Mouse (Mus musculus): ENCODE measurements at regions not wholly inside any gene's neighbourhood (a gene's known extent, or its start where the extent isn't known, plus 50 kb on each side); places are given as distances from the start of the nearest gene placed in this dataset.

DNA sequence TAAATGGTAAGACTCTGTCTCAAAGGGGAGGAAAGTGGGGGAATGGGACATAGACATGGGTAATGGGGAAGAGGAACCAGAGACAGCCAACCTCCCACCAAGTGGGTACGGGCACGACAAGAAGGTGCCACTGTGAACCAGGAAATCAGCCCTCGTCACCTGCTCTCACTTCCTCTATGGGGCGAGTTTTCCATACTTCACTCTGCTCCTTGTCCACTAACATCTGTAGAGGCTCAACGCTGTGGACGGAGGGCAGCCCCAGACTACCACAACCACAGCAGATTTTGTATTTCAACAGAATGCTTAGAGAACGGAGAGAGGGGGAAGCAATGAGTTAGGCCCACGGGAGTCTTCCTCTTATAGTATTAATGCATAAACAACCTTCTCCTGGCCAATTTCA is 83.8 kb upstream of the Pced1b start:
- Histone ChIP-seq H3K27me3 (ENCODE audit: insufficient read depth, poor library complexity, severe bottlenecking) (no peaks in the 10 kb centered on the region), H3K4me3 (no peak overlapping the region), H3K9me3 (no peaks in the 10 kb centered on the region), H3K4me1 (peaks cover 2% of the 10 kb centered on the region; the same call in 1 of the 2 replicates), H3K36me3 (no peaks in the 10 kb centered on the region), H3K27ac (no peak overlapping the region)
- WGBS: 86% methylated on average over 8 of the region's 8 CpGs
- no peak for DNase-seq (ENCODE audit: low spot score)

DNA sequence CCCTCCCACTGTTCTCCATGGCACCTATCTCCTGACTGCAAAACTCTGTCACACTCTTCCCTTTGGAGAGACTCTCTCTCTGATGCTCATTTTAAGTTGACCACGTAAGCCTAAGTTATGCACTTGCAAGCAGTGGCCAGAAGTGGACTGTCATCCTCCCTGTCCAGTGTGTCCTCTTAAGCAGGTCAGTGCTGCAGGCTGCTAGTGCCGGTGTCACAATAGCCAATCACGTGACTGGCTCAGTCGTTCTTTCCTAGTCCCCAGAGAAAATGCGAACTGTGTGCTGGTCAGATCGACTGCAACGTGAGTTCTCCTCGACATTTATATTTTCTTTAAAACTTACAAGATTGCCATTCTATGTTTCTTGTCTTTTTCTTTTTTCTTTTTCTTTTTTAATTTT is 84.6 kb upstream of the Pced1b start:
- DNase-seq (ENCODE audit: low spot score): no peak
- Histone ChIP-seq H3K27ac (no peak overlapping the region), H3K27me3 (ENCODE audit: insufficient read depth, poor library complexity, severe bottlenecking) (no peaks in the 10 kb centered on the region), H3K4me3 (no peak overlapping the region), H3K36me3 (no peaks in the 10 kb centered on the region), H3K9me3 (no peaks in the 10 kb centered on the region), H3K4me1 (peaks cover 8% of the 10 kb centered on the region)
- WGBS: 78% methylated on average over 8 of the region's 8 CpGs

DNA sequence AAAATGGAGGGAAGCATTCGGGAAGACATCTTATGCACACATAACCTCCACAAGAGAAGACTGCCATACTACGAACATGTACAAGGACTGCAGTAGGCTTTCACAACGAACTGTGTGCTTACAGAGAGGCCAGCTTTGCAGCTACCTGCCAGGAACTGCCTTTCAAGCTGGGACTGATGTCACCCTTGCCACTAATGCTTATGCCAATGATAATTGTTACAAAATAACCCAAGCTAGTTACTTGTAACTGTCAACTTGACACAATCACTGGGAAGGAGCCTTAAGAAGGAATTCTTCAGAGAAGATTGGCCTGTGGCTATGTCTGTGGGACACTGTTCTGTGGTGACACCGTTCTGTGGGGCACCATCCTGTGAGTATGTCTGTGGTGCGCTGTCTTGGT is 85.4 kb upstream of the Pced1b start:
- 85% methylated on average over 5 of the region's 5 CpGs for WGBS
- DNase-seq (ENCODE audit: low spot score): no peak
- H3K9me3 ChIP-seq: no peaks in the 10 kb centered on the region

DNA sequence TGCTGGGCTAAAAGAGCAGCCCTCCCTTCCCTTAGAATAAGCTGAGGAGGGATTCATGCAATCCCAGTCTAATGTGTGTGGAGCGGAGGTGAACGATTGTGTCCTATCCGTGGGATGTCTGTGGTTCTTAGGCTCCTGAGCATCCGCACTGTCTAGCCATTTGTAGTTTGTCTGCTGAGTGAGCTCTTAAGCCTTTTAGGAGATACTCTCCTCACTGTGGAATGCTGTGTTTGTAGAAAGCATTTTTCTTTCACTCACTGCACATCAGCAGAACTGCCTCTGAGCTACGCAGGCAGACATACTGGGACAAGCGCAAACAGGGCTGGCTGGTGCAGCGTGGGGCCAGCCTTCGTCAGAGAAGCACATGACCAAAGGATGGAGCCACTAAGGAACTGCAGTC is 94.6 kb upstream of the Pced1b start:
- no peaks in the 10 kb centered on the region for H3K36me3 ChIP-seq
- H3K27ac ChIP-seq: no peak overlapping the region
- 62% methylated on average over 8 of the region's 8 CpGs for WGBS

More for the DNA sequence above, 85.4 kb upstream of the Pced1b start:
- H3K27ac ChIP-seq: no peak overlapping the region
- H3K27me3 ChIP-seq (ENCODE audit: insufficient read depth, poor library complexity, severe bottlenecking): no peaks in the 10 kb centered on the region
- H3K4me3 ChIP-seq: no peak overlapping the region
- H3K36me3 ChIP-seq: no peaks in the 10 kb centered on the region
- H3K4me1 ChIP-seq: peaks cover 8% of the 10 kb centered on the region

DNA sequence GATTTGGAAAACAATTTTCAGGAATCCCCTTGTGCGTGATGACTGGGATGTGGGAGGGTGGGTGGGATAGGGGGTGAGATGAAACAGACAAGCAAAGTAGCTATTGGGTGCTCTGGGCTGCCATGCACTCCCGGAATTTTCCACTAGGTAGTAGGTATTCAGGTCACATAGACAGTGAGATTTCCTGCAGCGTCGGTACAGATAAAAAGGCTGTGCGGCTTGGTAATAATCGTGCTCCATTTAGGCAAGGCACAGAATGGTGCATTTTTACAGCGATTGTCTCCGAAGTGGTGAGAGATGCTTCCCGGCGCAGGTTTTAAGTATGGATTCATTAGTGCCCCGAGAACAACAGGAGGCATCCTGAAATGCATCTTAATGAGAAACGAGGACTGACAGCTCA is 95.1 kb upstream of the Pced1b start:
- Histone ChIP-seq H3K27ac (no peak overlapping the region), H3K4me1 (peaks cover 10% of the 10 kb centered on the region), H3K9me3 (no peaks in the 10 kb centered on the region), H3K27me3 (ENCODE audit: insufficient read depth, poor library complexity, severe bottlenecking) (no peaks in the 10 kb centered on the region), H3K36me3 (no peaks in the 10 kb centered on the region), H3K4me3 (no peak overlapping the region)
- DNase-seq (ENCODE audit: low spot score): no peak
- WGBS: 82% methylated on average over 12 of the region's 12 CpGs

More for the DNA sequence above, 94.6 kb upstream of the Pced1b start:
- H3K4me1 ChIP-seq: peaks cover 10% of the 10 kb centered on the region
- no peaks in the 10 kb centered on the region for H3K27me3 ChIP-seq (ENCODE audit: insufficient read depth, poor library complexity, severe bottlenecking)
- H3K9me3 ChIP-seq: no peaks in the 10 kb centered on the region
- DNase-seq (ENCODE audit: low spot score): no peak
- no peak overlapping the region for H3K4me3 ChIP-seq

- DNase-seq (ENCODE audit: low spot score): no peak
- no peaks in the 10 kb centered on the region for H3K9me3 ChIP-seq
- 79% methylated on average over 10 of the region's 10 CpGs for WGBS
- no peaks in the 10 kb centered on the region for H3K27me3 ChIP-seq (ENCODE audit: insufficient read depth, poor library complexity, severe bottlenecking)
- no peak overlapping the region for H3K4me3 ChIP-seq
- no peaks in the 10 kb centered on the region for H3K36me3 ChIP-seq
- H3K27ac ChIP-seq: no peak overlapping the region
- H3K4me1 ChIP-seq: peaks cover 10% of the 10 kb centered on the region
These were observed 95.4 kb upstream of the Slc38a4 start for GRCm38 (mm10) chr15:97150983-97151735.

DNA sequence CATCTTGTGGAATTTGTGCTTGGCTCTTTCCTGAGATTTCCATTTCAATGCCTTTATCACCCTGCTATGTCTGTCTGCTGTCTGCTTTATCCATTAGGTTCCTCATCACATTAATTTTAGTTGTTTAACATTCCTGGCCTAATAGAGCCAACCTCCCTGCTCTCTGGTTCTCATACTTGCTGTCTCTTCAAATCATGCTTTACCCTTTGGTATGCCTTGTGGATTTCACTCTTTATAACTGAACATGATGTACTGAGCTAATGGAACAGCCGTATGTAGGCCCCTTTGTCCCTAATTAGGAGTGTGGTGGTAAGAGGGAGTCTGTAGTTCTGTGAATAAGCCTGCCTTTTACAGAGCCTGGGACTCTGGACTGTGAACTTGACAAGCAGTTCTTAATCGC is 86.2 kb upstream of the Slc38a4 start:
- DNase-seq (ENCODE audit: low spot score): no peak
- Histone ChIP-seq H3K27ac (no peak overlapping the region), H3K4me3 (no peak overlapping the region), H3K36me3 (0 out of 2 replicates have a peak, but pooled peaks cover 5% of the 10 kb centered on the region), H3K4me1 (no peaks in the 10 kb centered on the region), H3K27me3 (ENCODE audit: insufficient read depth, poor library complexity, severe bottlenecking) (no peaks in the 10 kb centered on the region), H3K9me3 (peaks cover 7% of the 10 kb centered on the region; the same call in 1 of the 2 replicates)
- 76% methylated on average over 2 of the region's 2 CpGs for WGBS

DNA sequence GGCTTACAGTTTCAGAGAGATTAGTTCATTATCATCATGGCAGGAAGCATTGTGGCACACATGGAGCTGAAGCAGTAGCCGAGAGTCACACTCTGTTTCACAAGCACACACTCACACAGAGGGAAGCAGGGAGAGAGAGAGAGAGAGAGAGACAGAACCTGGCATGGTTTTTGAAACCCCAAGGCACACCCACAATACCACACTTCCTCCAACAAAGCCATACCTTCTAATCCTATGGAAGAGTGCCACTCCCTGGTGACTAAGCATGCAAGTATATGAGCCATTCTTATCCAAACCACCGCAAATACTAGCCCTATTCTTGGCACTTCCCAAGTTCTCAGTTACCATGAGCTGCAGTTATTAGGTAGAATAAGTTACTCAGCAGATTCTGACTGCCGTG is 82.5 kb upstream of the Slc38a4 start:
- H3K27me3 ChIP-seq (ENCODE audit: insufficient read depth, poor library complexity, severe bottlenecking): no peaks in the 10 kb centered on the region
- 0 out of 2 replicates have a peak, but pooled peaks cover 5% of the 10 kb centered on the region for H3K36me3 ChIP-seq
- WGBS: 83% methylated on average over 3 of the region's 3 CpGs
- peaks cover 7% of the 10 kb centered on the region; the same call in 1 of the 2 replicates for H3K9me3 ChIP-seq
- peak; percentile 25 for DNase-seq (ENCODE audit: low spot score)
- H3K4me1 ChIP-seq: no peaks in the 10 kb centered on the region
- H3K27ac ChIP-seq: no peak overlapping the region
- H3K4me3 ChIP-seq: no peak overlapping the region

GRCm38 (mm10) chr15:97135291-97135690 is 79.5 kb upstream of the Slc38a4 start:
- 0 out of 2 replicates have a peak, but pooled peaks cover 5% of the 10 kb centered on the region for H3K36me3 ChIP-seq
- 0 out of 2 replicates have a peak overlapping the region, but pooled peaks have one; percentile 3 for H3K27ac ChIP-seq
- 9% methylated on average over 11 of the region's 11 CpGs for WGBS
- no peaks in the 10 kb centered on the region for H3K4me1 ChIP-seq
- H3K9me3 ChIP-seq: peaks cover 7% of the 10 kb centered on the region; the same call in 1 of the 2 replicates
- no peak overlapping the region for H3K4me3 ChIP-seq
- DNase-seq (ENCODE audit: low spot score): no peak
- H3K27me3 ChIP-seq (ENCODE audit: insufficient read depth, poor library complexity, severe bottlenecking): no peaks in the 10 kb centered on the region

GRCm38 (mm10) chr15:97127771-97128170 is 72.0 kb upstream of the Slc38a4 start:
- H3K27me3 ChIP-seq (ENCODE audit: insufficient read depth, poor library complexity, severe bottlenecking): no peaks in the 10 kb centered on the region
- 67% methylated on average over 8 of the region's 8 CpGs for WGBS
- H3K9me3 ChIP-seq: no peaks in the 10 kb centered on the region
- no peaks in the 10 kb centered on the region for H3K36me3 ChIP-seq
- peak overlapping the region; percentile 69; the same call in 1 of the 2 replicates for H3K27ac ChIP-seq
- H3K4me1 ChIP-seq: peaks cover 12% of the 10 kb centered on the region; the same call in 1 of the 2 replicates
- peak; percentile 6 for DNase-seq (ENCODE audit: low spot score)
- H3K4me3 ChIP-seq: no peak overlapping the region

- DNase-seq (ENCODE audit: low spot score): peak; percentile 69
- Histone ChIP-seq H3K36me3 (no peaks in the 10 kb centered on the region), H3K27ac (peak overlapping the region; percentile 49; the same call in 1 of the 2 replicates), H3K4me3 (no peak overlapping the region), H3K27me3 (ENCODE audit: insufficient read depth, poor library complexity, severe bottlenecking) (no peaks in the 10 kb centered on the region), H3K4me1 (peaks cover 23% of the 10 kb centered on the region), H3K9me3 (no peaks in the 10 kb centered on the region)
- WGBS: 80% methylated on average over 15 of the region's 15 CpGs
These were observed 70.4 kb upstream of the Slc38a4 start for GRCm38 (mm10) chr15:97125836-97126822.

DNA sequence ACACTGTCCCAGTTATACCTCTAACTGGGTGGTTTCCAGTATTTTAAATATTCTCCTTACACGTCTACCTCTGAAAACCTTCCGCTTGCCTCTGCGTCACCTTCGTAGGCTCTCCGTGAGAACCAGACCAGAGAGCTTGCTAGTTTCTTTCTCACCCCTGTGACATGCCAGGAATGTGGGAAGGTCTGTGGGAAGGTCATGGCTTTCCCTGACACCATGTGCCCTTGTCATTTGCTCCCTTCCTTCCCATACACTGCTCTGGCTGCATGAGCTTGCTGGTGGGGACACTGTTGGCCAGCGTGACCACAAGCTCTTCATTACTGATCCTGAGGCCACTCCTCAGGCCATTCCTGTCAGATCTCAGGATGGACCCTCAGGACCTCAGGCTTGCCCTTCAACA is 66.5 kb upstream of the Slc38a4 start:
- Histone ChIP-seq H3K4me3 (no peak overlapping the region), H3K9me3 (no peaks in the 10 kb centered on the region), H3K27ac (peak overlapping the region; percentile 86), H3K27me3 (ENCODE audit: insufficient read depth, poor library complexity, severe bottlenecking) (no peaks in the 10 kb centered on the region), H3K4me1 (peaks cover 11% of the 10 kb centered on the region), H3K36me3 (no peaks in the 10 kb centered on the region)
- 44% methylated on average over 6 of the region's 6 CpGs for WGBS
- no peak for DNase-seq (ENCODE audit: low spot score)
